Mouse (Mus musculus): ENCODE measurements around the gene Cnnm4.

DNA sequence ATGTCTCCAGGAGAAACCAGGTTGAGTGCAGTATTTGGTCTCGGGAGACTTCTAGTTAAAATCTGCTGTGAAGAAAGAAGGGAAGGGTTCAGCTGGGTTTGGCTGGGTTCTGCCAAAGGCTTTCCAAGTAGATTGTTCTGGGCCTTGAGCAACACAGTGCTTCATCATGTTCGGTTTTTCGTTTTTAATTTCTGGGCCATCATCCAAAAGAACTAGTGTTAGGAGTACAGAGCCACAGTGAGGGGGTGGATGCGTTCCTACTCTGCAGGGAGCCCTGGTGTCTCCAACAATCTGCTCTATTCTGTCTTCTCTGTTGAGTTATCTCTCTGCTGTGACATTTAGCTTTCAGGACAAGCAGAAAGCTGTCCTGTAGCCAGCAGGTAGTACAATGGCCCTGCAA is 30.3 kb upstream of the Cnnm4 start:
- TF ChIP-seq CTCF (IDR thresholded peaks at IDR 0.05) (no peak), POLR2A (IDR thresholded peaks at IDR 0.05; ENCODE audit: insufficient read depth, low read depth, low read length) (no peak)

Data from heart, adult 2 months (tissue).